Mouse (Mus musculus): ENCODE results near the gene Gm10392. TPM values are rescaled to one million over a fixed set of nuclear protein-coding genes. Genes with fewer than 3 reads are reported as not detected.

Gm10392 gene
- polyA plus RNA-seq, 1 experiment from 2014 or later, result not detected

DNA sequence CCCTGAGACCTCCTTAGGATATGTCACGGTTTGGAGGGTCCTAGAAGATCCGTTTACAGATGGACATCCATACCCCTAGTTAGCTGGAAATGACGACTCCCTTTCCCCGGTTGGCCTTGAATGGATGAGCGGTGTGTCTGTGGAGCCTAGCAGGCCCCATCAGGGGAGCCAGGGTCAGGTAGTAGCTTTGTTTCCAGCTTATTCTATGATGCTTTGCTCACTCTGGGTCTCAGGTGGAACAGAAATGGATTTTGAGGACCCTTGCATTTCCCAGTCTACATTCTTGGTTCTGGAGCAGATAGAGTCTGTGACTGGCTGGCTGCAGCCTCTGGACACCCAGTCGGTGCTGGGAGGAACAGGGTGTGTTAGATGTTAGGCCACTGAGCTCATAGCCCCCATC lies 24.2 kb downstream of the Gm10392 start:
- Histone ChIP-seq H3K4me1 (ENCODE audit: control insufficient read depth, insufficient read depth, low read length) (peaks cover 64% of the 10 kb centered on the region), H3K36me3 (ENCODE audit: control insufficient read depth, insufficient read depth, low read length) (0 out of 2 replicates have a peak, but pooled peaks cover 3% of the 10 kb centered on the region), H3K9me3 (replicated peaks; ENCODE audit: control insufficient read depth, low read length) (no peaks in the 10 kb centered on the region), H3K9ac (ENCODE audit: low read length) (peak overlapping the region; percentile 96), H3K4me2 (ENCODE audit: low read depth, low read length) (peak overlapping the region; percentile 81), H3K4me3 (replicated peaks; ENCODE audit: low read length) (peak overlapping the region; percentile 79), H3K27me3 (ENCODE audit: control insufficient read depth, insufficient read depth, low read length) (no peaks in the 10 kb centered on the region), H3K27ac (ENCODE audit: low read length) (no peak overlapping the region)
- no peak for ATAC-seq (ENCODE audit: insufficient read depth, low FRiP score)
- WGBS, result 64% methylated on average over 6 of the region's 6 CpGs

DNA sequence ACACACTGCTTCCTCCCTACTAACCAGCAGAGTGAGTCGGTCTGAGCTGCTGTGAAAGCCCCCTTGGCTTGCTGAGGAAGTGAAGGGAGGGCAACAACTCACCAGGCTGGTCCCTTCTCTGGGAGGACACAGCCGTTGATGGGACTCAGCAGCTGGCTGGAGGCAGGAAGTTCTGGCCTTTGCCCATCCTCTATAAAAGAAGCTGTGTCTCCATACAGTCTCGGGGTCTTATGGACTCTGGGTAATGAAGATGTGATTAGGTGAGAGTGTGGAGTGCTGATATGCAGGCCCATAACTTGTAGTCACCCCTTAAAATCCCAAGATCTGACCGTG lies 24.7 kb downstream of the Gm10392 start:
- ATAC-seq (ENCODE audit: insufficient read depth, low FRiP score), result no peak
- H3K9ac ChIP-seq (ENCODE audit: low read length), result peak overlapping the region; percentile 96
- H3K4me2 ChIP-seq (ENCODE audit: low read depth, low read length), result peak overlapping the region; percentile 81
- no peaks in the 10 kb centered on the region for H3K9me3 ChIP-seq (replicated peaks; ENCODE audit: control insufficient read depth, low read length)
- H3K4me1 ChIP-seq (ENCODE audit: control insufficient read depth, insufficient read depth, low read length), result peaks cover 64% of the 10 kb centered on the region
- 0 out of 2 replicates have a peak, but pooled peaks cover 1% of the 10 kb centered on the region for H3K36me3 ChIP-seq (ENCODE audit: control insufficient read depth, insufficient read depth, low read length)
- H3K27ac ChIP-seq (ENCODE audit: low read length), result peak overlapping the region; percentile 89
- no peaks in the 10 kb centered on the region for H3K27me3 ChIP-seq (ENCODE audit: control insufficient read depth, insufficient read depth, low read length)
- H3K4me3 ChIP-seq (replicated peaks; ENCODE audit: low read length), result peak overlapping the region; percentile 79
- 26% methylated on average over 4 of the region's 4 CpGs for WGBS

DNA sequence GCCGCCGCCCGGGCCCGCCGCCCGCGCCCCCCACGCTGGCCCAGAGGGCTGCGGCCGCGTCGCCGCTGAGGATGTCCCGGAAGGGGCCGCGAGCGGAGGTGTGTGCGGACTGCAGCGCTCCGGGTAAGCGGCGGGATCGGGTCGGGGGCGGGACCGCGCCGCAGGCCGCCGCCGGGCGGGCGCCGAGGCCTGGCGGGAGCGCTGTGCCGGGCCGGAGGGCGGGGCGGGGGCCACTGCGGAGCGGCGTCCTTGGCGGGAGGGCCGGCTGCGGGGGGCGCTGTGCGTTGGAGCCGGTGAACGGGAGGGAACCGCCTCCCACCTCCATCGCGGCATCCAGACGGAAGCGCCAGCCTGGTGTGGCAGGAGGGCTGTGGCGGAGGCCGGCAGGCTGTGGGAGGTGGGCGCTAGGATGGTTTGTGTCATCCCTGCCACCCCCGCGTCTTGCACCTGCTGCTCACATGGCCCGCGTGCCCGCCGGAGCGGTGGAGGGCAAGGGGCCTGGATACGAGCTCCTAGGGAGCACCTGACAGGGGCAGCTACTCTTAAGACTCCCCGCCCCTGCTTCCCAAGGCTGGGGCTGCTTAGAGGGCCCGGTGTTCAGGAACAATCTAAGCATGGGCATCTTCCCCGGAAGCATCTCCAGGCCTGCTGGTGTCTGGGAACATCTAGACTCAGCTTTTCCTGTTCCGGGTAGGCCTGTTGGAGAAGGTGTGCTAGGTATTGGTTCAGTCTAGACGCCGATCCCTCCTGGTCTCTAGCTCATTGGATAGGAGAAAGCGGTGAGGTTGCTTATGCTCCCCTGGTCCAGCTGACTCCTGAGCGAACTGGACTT lies 25.3 kb downstream of the Gm10392 start, which contains the start of gene Git1:
Gene Git1 (plus strand): TSS at position 51 of the 832 bp plus-strand sequence.
- Histone ChIP-seq H3K4me3 (replicated peaks; ENCODE audit: low read length) (peak within 1 kb of the TSS; percentile 79), H3K4me2 (ENCODE audit: low read depth, low read length) (peak within 1 kb of the TSS; percentile 89), H3K9me3 (replicated peaks; ENCODE audit: control insufficient read depth, low read length) (no peaks in the 10 kb centered on the region), H3K36me3 (ENCODE audit: control insufficient read depth, insufficient read depth, low read length) (no peaks in the 10 kb centered on the region), H3K4me1 (ENCODE audit: control insufficient read depth, insufficient read depth, low read length) (peaks cover 66% of the 10 kb centered on the region), H3K9ac (ENCODE audit: low read length) (peak within 1 kb of the TSS; percentile 96), H3K27ac (ENCODE audit: low read length) (peak within 1 kb of the TSS; percentile 89), H3K27me3 (ENCODE audit: control insufficient read depth, insufficient read depth, low read length) (no peaks in the 10 kb centered on the region)
- under 1% methylated on average over 72 of the region's 74 CpGs for WGBS
- no peak for ATAC-seq (ENCODE audit: insufficient read depth, low FRiP score)

DNA sequence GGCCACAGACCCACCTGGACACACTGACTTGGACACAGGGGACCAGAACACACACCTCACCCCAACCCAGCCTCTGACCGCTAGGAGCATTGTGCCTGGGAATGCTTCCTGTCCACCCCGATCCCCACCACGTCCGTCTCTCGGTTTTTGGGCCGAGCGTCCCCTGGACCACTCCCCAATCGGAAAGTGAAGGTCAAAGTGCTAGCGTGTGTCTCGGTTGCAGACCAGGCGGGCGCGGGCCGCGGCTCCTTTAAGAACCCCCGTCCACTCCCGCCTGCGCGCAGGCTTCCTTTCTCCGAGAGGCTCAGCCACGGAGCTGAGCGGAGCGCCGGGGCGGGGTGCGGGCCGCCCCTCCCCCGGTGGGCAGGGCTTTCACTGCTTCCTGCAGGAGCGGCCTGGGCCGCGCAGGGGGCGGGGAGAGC lies 26.1 kb downstream of the Gm10392 start:
- H3K4me2 ChIP-seq (ENCODE audit: low read depth, low read length), result peak overlapping the region; percentile 89
- H3K9ac ChIP-seq (ENCODE audit: low read length), result peak overlapping the region; percentile 96
- no peaks in the 10 kb centered on the region for H3K27me3 ChIP-seq (ENCODE audit: control insufficient read depth, insufficient read depth, low read length)
- 1% methylated on average over 31 of the region's 32 CpGs for WGBS
- ATAC-seq (ENCODE audit: insufficient read depth, low FRiP score), result peak; percentile 79
- H3K27ac ChIP-seq (ENCODE audit: low read length), result peak overlapping the region; percentile 89
- peak overlapping the region; percentile 79 for H3K4me3 ChIP-seq (replicated peaks; ENCODE audit: low read length)
- H3K36me3 ChIP-seq (ENCODE audit: control insufficient read depth, insufficient read depth, low read length), result no peaks in the 10 kb centered on the region
- no peaks in the 10 kb centered on the region for H3K9me3 ChIP-seq (replicated peaks; ENCODE audit: control insufficient read depth, low read length)
- peaks cover 63% of the 10 kb centered on the region for H3K4me1 ChIP-seq (ENCODE audit: control insufficient read depth, insufficient read depth, low read length)

DNA sequence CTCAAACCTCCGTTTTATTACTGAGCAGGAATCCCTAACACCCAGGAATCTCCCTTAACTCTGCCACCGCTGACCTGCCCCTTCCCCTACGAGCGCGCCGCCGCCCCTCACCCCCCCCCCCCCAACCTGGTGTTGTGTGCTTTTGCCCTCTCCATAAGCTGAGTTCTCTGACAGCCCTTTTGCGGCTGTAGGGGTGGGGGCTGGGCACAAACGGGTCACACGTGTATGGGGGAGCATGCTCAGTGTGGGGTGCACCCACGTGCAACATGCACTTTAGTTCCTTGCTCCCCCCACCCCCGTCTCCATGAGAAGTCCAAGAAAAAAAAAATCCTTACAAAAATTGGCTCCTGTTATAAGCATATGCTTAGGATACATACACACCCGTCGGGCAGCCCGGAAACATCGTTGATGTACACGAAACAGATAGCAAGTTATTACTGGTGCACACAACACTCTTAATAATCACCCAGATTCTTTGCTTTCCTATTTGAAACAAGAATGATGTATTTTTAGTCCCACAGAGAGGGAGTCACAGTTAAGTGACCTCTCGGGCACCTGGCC lies 26.6 kb downstream of the Gm10392 start:
- Histone ChIP-seq H3K9me3 (replicated peaks; ENCODE audit: control insufficient read depth, low read length) (no peaks in the 10 kb centered on the region), H3K4me2 (ENCODE audit: low read depth, low read length) (peak overlapping the region; percentile 89), H3K36me3 (ENCODE audit: control insufficient read depth, insufficient read depth, low read length) (no peaks in the 10 kb centered on the region), H3K4me3 (replicated peaks; ENCODE audit: low read length) (peak overlapping the region; percentile 79), H3K27me3 (ENCODE audit: control insufficient read depth, insufficient read depth, low read length) (no peaks in the 10 kb centered on the region), H3K27ac (ENCODE audit: low read length) (peak overlapping the region; percentile 89), H3K4me1 (ENCODE audit: control insufficient read depth, insufficient read depth, low read length) (peaks cover 59% of the 10 kb centered on the region), H3K9ac (ENCODE audit: low read length) (peak overlapping the region; percentile 96)
- no peak for ATAC-seq (ENCODE audit: insufficient read depth, low FRiP score)
- under 1% methylated on average over 18 of the region's 18 CpGs for WGBS

DNA sequence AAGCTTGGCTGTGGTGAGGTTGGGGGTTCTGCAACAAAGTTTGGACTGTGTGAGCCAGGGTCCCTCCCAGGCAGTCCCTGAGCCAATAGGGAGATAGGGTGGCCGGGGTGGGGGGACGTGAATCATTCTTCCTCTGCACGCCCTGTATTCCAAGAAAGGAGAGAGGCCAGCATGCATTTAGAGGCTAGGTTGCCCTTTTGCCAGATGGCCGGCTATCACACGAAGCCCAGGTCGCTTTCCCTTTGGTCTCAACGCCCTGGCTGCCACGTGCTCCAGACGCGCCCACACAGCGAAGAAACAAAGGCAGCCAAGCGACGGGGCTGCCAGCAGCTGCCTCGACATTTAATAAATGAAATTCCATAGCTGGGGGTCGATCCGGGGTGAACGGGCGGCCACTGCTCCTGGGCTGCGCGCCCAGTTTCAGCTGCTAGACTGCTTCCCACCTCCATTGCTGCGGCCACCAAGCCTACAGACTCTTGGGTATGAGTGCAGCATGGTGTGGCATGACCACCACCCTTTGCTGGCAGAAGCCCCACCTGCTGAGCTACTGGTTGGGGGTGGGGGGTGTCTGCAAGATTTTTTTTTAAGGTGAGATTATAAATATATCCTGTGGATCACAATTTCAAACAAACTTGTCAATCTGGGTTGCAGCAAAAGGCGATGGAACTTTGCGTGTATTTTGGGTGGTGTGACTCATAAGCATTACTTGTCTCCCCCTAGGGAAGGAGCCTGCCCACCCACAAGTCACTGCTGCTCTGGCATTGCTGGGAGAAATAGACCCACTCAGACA lies 27.3 kb downstream of the Gm10392 start:
- WGBS, result 0% methylated on average over 23 of the region's 23 CpGs
- Histone ChIP-seq H3K9ac (ENCODE audit: low read length) (peak overlapping the region; percentile 96), H3K4me1 (ENCODE audit: control insufficient read depth, insufficient read depth, low read length) (peaks cover 60% of the 10 kb centered on the region), H3K27me3 (ENCODE audit: control insufficient read depth, insufficient read depth, low read length) (no peaks in the 10 kb centered on the region), H3K4me3 (replicated peaks; ENCODE audit: low read length) (peak overlapping the region; percentile 79), H3K27ac (ENCODE audit: low read length) (peak overlapping the region; percentile 89), H3K36me3 (ENCODE audit: control insufficient read depth, insufficient read depth, low read length) (no peaks in the 10 kb centered on the region), H3K9me3 (replicated peaks; ENCODE audit: control insufficient read depth, low read length) (no peaks in the 10 kb centered on the region), H3K4me2 (ENCODE audit: low read depth, low read length) (peak overlapping the region; percentile 89)
- ATAC-seq (ENCODE audit: insufficient read depth, low FRiP score), result peak; percentile 74

DNA sequence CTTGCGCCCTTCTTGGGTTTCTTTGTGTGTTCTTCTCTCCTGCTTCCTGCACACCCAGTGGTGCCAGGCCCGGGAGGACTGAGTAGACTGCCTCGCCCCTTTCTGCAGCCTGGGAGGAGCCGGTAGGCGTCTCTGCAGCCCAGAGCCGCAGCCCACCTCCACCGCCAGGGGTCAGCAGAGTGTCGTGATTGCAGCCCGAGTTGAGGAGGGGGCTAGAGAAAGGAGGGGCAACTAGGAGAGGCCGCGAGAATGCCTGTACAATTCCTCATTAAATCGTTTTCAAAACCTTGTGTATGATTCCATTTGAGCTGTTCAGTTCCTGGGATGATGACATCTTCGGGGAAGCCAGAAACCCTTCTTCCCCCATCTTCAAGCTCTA lies 27.9 kb downstream of the Gm10392 start:
- Histone ChIP-seq H3K4me1 (ENCODE audit: control insufficient read depth, insufficient read depth, low read length) (peaks cover 59% of the 10 kb centered on the region), H3K27ac (ENCODE audit: low read length) (peak overlapping the region; percentile 89)

DNA sequence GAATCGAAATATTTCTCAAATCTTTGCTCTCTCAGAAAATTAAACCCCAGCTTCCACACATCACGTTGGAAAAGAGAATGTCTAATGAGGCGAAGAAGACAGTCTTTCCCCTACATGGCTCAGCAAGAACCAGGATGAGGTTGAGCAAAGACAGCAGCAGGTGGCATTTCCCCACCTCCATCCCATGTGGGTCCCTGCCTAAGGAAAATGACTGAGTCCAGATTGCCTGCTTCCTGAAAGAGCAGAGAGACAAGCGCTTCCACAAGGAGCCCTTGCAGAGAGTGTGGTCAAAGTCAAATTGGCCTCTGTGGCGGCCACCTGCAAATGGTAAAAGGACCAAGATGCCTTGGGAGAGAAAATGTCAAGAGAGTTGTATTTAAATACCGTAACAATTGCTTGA lies 28.5 kb downstream of the Gm10392 start:
- peaks cover 57% of the 10 kb centered on the region for H3K4me1 ChIP-seq (ENCODE audit: control insufficient read depth, insufficient read depth, low read length)
- H3K9ac ChIP-seq (ENCODE audit: low read length), result peak overlapping the region; percentile 40; the same call in 1 of the 2 replicates
- no peaks in the 10 kb centered on the region for H3K27me3 ChIP-seq (ENCODE audit: control insufficient read depth, insufficient read depth, low read length)
- H3K4me3 ChIP-seq (replicated peaks; ENCODE audit: low read length), result no peak overlapping the region
- 67% methylated on average over 6 of the region's 6 CpGs for WGBS
- peak overlapping the region; percentile 89 for H3K27ac ChIP-seq (ENCODE audit: low read length)
- peak overlapping the region; percentile 89 for H3K4me2 ChIP-seq (ENCODE audit: low read depth, low read length)
- no peak for ATAC-seq (ENCODE audit: insufficient read depth, low FRiP score)
- no peaks in the 10 kb centered on the region for H3K9me3 ChIP-seq (replicated peaks; ENCODE audit: control insufficient read depth, low read length)
- H3K36me3 ChIP-seq (ENCODE audit: control insufficient read depth, insufficient read depth, low read length), result no peaks in the 10 kb centered on the region

More for the DNA sequence above, 27.9 kb downstream of the Gm10392 start:
- H3K4me3 ChIP-seq (replicated peaks; ENCODE audit: low read length), result peak overlapping the region; percentile 79
- H3K36me3 ChIP-seq (ENCODE audit: control insufficient read depth, insufficient read depth, low read length), result no peaks in the 10 kb centered on the region
- peak; percentile 76 for ATAC-seq (ENCODE audit: insufficient read depth, low FRiP score)
- H3K9ac ChIP-seq (ENCODE audit: low read length), result peak overlapping the region; percentile 96
- H3K27me3 ChIP-seq (ENCODE audit: control insufficient read depth, insufficient read depth, low read length), result no peaks in the 10 kb centered on the region
- under 1% methylated on average over 13 of the region's 13 CpGs for WGBS
- peak overlapping the region; percentile 89 for H3K4me2 ChIP-seq (ENCODE audit: low read depth, low read length)
- H3K9me3 ChIP-seq (replicated peaks; ENCODE audit: control insufficient read depth, low read length), result no peaks in the 10 kb centered on the region
